Mouse (Mus musculus): ENCODE measurements around the gene Tbr1. TPM values are rescaled to one million over a fixed set of nuclear protein-coding genes. Genes with fewer than 3 reads are reported as not detected.

The Tbr1 gene
- polyA plus RNA-seq, 1 experiment = 0.07 TPM

DNA sequence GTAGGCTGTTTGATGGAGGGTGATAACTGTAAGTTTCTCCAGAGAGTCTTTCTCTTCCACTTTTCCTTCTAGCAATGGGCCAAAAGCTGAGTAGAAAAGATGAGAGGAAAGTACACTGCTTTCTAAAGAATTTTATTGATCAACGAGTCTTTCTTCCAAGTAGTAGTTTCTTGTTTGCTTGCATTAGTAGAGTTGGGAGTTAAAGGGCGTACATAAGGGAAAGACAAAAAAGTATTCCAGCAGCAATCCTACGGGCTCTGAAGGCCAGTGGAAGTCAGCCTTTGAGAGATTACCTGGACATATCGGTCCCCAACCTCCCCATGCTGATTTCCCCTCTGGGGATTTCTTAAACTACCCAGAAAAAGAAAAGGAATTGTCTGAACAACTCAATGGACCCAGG, 8.0 kb downstream of the Tbr1 start:
- TF ChIP-seq CTCF (IDR thresholded peaks at IDR 0.05; ENCODE audit: insufficient read depth, low read length) (no peak), POLR2A (IDR thresholded peaks at IDR 0.05; ENCODE audit: borderline replicate concordance, extremely low read depth, low read depth, low read length) (no peak)
- Histone ChIP-seq H3K4me3 (replicated peaks; ENCODE audit: extremely low read depth, low read depth, low read length) (no peak overlapping the region), H3K4me1 (ENCODE audit: control insufficient read depth, insufficient read depth, low read length) (peaks cover 8% of the 10 kb centered on the region)
- 68% methylated on average over 4 of the region's 4 CpGs for WGBS
- no peak for DNase-seq

- H3K4me1 ChIP-seq (ENCODE audit: control insufficient read depth, insufficient read depth, low read length) = peaks cover 8% of the 10 kb centered on the region
- no peak for DNase-seq
- H3K4me3 ChIP-seq (replicated peaks; ENCODE audit: extremely low read depth, low read depth, low read length) = no peak overlapping the region
- 50% methylated on average over 8 of the region's 8 CpGs for WGBS
- TF ChIP-seq CTCF (IDR thresholded peaks at IDR 0.05; ENCODE audit: insufficient read depth, low read length) (no peak), POLR2A (IDR thresholded peaks at IDR 0.05; ENCODE audit: borderline replicate concordance, extremely low read depth, low read depth, low read length) (no peak)
Observed at GRCm38 (mm10) chr2:61811163-61811506, 8.4 kb downstream of the Tbr1 start.

GRCm38 (mm10) chr2:61811507-61812421, 9.0 kb downstream of the Tbr1 start:
- peak; percentile 38 for DNase-seq
- Histone ChIP-seq H3K4me3 (replicated peaks; ENCODE audit: extremely low read depth, low read depth, low read length) (peak overlapping the region; percentile 55), H3K4me1 (ENCODE audit: control insufficient read depth, insufficient read depth, low read length) (peaks cover 8% of the 10 kb centered on the region)
- TF ChIP-seq POLR2A (IDR thresholded peaks at IDR 0.05; ENCODE audit: borderline replicate concordance, extremely low read depth, low read depth, low read length) = no peak
- no peak for TF ChIP-seq CTCF (IDR thresholded peaks at IDR 0.05; ENCODE audit: insufficient read depth, low read length)
- 3% methylated on average over 116 of the region's 121 CpGs for WGBS

- peaks cover 5% of the 10 kb centered on the region for H3K4me1 ChIP-seq (ENCODE audit: control insufficient read depth, insufficient read depth, low read length)
- H3K4me3 ChIP-seq (replicated peaks; ENCODE audit: extremely low read depth, low read depth, low read length) = no peak overlapping the region
- 19% methylated on average over 12 of the region's 12 CpGs for WGBS
- peak; percentile 11 for DNase-seq
- TF ChIP-seq POLR2A (IDR thresholded peaks at IDR 0.05; ENCODE audit: borderline replicate concordance, extremely low read depth, low read depth, low read length) (no peak), CTCF (IDR thresholded peaks at IDR 0.05; ENCODE audit: insufficient read depth, low read length) (no peak)
Observed at GRCm38 (mm10) chr2:61812536-61812935, 9.8 kb downstream of the Tbr1 start.

- peak; percentile 9 for DNase-seq
- no peak overlapping the region for H3K4me3 ChIP-seq (replicated peaks; ENCODE audit: extremely low read depth, low read depth, low read length)
- 21% methylated on average over 6 of the region's 6 CpGs for WGBS
- TF ChIP-seq POLR2A (IDR thresholded peaks at IDR 0.05; ENCODE audit: borderline replicate concordance, extremely low read depth, low read depth, low read length) (no peak), CTCF (IDR thresholded peaks at IDR 0.05; ENCODE audit: insufficient read depth, low read length) (no peak)
- H3K4me1 ChIP-seq (ENCODE audit: control insufficient read depth, insufficient read depth, low read length) = peaks cover 5% of the 10 kb centered on the region
Observed at GRCm38 (mm10) chr2:61813106-61813505, 10.4 kb downstream of the Tbr1 start.

GRCm38 (mm10) chr2:61813521-61813920, 10.8 kb downstream of the Tbr1 start:
- Histone ChIP-seq H3K4me3 (replicated peaks; ENCODE audit: extremely low read depth, low read depth, low read length) (no peak overlapping the region), H3K4me1 (ENCODE audit: control insufficient read depth, insufficient read depth, low read length) (peaks cover 5% of the 10 kb centered on the region)
- TF ChIP-seq POLR2A (IDR thresholded peaks at IDR 0.05; ENCODE audit: borderline replicate concordance, extremely low read depth, low read depth, low read length) = no peak
- no peak for TF ChIP-seq CTCF (IDR thresholded peaks at IDR 0.05; ENCODE audit: insufficient read depth, low read length)
- no peak for DNase-seq
- 25% methylated on average over 1 of the region's 1 CpGs for WGBS

DNA sequence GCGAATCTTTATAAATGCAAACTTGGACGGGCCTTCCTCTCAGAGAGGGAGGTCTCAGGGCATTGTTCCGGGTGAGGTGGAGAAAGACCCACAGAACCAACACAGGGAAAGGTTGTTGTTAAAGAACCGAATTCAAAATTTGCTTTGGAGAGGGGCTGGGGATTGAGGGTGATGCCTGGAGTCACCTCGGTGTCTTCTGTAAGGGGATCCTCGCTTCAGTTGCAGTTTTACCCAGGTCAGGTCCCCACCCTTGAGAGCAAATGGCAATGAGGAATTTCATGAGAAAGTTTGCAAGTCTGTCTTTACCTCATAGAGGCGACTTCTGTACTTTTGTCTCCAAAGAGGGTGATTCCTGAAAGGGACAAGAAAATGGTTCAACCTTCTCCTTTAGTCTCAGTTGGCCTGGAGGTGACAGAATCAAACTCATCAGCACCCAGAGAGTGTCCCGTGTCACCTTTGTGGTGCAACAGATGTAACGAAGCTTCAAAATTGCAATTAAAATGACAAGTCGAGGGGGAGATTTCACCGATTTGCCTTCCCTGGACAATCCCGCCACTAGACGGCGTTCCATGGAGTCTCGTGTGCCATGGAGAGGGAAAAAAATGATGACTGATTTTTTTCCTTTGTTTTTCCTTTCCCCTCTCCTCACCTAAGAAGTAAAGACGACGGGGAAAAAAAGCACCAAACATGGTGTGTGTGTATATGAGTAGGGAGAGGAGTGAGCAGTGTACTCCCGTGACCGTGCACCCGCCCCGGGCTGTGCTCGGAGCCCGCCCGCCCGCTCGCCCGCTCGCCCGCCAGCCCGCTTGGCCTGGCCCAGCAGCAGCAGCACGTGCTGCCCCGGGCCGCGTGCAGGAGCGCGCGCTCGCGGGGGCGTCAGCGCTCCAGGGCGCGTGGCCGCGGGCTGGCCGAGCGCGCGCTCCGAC, 12.1 kb downstream of the Tbr1 start:
- peaks cover 5% of the 10 kb centered on the region for H3K4me1 ChIP-seq (ENCODE audit: control insufficient read depth, insufficient read depth, low read length)
- no peak overlapping the region for H3K4me3 ChIP-seq (replicated peaks; ENCODE audit: extremely low read depth, low read depth, low read length)
- 5% methylated on average over 45 of the region's 50 CpGs for WGBS
- TF ChIP-seq CTCF (IDR thresholded peaks at IDR 0.05; ENCODE audit: insufficient read depth, low read length) (peak; percentile 28; the same call in 1 of the 2 replicates), POLR2A (IDR thresholded peaks at IDR 0.05; ENCODE audit: borderline replicate concordance, extremely low read depth, low read depth, low read length) (no peak)
- DNase-seq = peak; percentile 9

DNA sequence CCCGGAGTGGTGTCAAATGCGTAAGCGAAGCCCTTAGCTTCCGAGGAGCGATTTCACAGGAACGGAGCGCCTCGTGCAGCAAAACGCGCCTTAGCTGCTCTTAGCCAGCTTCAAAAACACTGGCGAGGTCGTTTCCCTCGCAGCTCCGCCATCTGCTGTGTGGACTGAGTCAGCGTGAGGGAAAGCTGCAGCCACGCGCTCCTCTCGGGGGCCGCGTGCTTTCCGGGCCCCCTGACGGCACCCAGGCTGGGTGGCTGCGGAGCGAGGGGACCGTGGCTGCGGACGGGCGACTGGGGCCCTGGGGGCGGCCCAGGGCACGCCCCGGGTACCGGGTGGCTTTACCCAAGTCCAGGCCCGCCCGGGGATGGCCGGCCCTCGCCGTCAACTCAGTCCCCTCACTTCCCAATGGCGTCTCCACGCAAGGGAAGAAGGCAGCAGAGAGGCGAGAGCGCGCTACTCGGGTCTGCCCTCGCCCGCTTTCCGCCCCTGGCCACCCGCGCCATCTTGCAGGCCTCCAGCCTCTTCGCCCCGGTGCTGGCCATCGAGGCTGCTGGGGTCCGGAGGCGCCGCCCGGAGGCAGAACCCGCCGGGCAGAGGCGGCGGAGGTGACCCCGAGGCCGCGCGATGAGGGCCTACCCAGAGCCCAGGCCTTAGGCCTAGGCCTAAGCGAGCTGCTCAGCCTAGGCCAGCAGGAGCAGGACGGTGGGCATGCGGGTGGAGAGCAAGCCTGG, 13.0 kb downstream of the Tbr1 start:
- TF ChIP-seq POLR2A (IDR thresholded peaks at IDR 0.05; ENCODE audit: borderline replicate concordance, extremely low read depth, low read depth, low read length) (no peak), CTCF (IDR thresholded peaks at IDR 0.05; ENCODE audit: insufficient read depth, low read length) (no peak)
- DNase-seq = no peak
- peaks cover 5% of the 10 kb centered on the region for H3K4me1 ChIP-seq (ENCODE audit: control insufficient read depth, insufficient read depth, low read length)
- 20% methylated on average over 62 of the region's 66 CpGs for WGBS
- no peak overlapping the region for H3K4me3 ChIP-seq (replicated peaks; ENCODE audit: extremely low read depth, low read depth, low read length)

GRCm38 (mm10) chr2:61818197-61818596, 15.5 kb downstream of the Tbr1 start:
- H3K4me3 ChIP-seq (replicated peaks; ENCODE audit: extremely low read depth, low read depth, low read length) = no peak overlapping the region
- TF ChIP-seq CTCF (IDR thresholded peaks at IDR 0.05; ENCODE audit: insufficient read depth, low read length) = no peak
- peaks cover 3% of the 10 kb centered on the region for H3K4me1 ChIP-seq (ENCODE audit: control insufficient read depth, insufficient read depth, low read length)
- 67% methylated on average over 1 of the region's 1 CpGs for WGBS
- DNase-seq = no peak
